Mouse (Mus musculus): Measurements from ENCODE around the gene Olfr559.
A peak's percentile ranks its signal among the peaks of the same experiment; 100 is the strongest.

The Olfr559 gene

GRCm38 (mm10) chr7:102727391-102727790 lies at the start of gene Olfr559:
Olfr559 (minus strand) TSS chr7:102727491.
- DNase-seq (ENCODE audit: low spot score in 2 of 2): no peak

- no peak for DNase-seq (ENCODE audit: low spot score in 2 of 2)
Measured at GRCm38 (mm10) chr7:102770921-102771320, 43.6 kb upstream of the Olfr559 start, which contains the start of gene Olfr561. Olfr561 (plus strand) TSS chr7:102771221.

- DNase-seq (ENCODE audit: low spot score in 2 of 2): no peak
Measured at GRCm38 (mm10) chr7:102759266-102759665, 32.0 kb upstream of the Olfr559 start, which contains the start of the genes Olfr560 and Olfr78. Olfr560 (minus strand) TSS chr7:102759366. Olfr78 (minus strand) TSS chr7:102759471.

GRCm38 (mm10) chr7:102752086-102752485 lies 24.8 kb upstream of the Olfr559 start:
- DNase-seq (ENCODE audit: low spot score in 2 of 2): no peak

GRCm38 (mm10) chr7:102737705-102738104 lies 10.4 kb upstream of the Olfr559 start:
- no peak for DNase-seq (ENCODE audit: low spot score in 2 of 2)

GRCm38 (mm10) chr7:102733793-102734192 lies 6.5 kb upstream of the Olfr559 start:
- no peak for DNase-seq (ENCODE audit: low spot score in 2 of 2)

- no peak for DNase-seq (ENCODE audit: low spot score in 2 of 2)
Measured at GRCm38 (mm10) chr7:102718970-102719369, 8.3 kb downstream of the Olfr559 start, which contains the start of gene Olfr33. Olfr33 (minus strand) TSS chr7:102719070.

GRCm38 (mm10) chr7:102701915-102702314 lies 25.4 kb downstream of the Olfr559 start, which contains the start of gene Olfr558:
Olfr558 (plus strand) TSS chr7:102702215.
- DNase-seq (ENCODE audit: low spot score in 2 of 2): no peak

GRCm38 (mm10) chr7:102698461-102698860 lies 28.8 kb downstream of the Olfr559 start:
- DNase-seq (ENCODE audit: low spot score in 2 of 2): no peak

- peak; percentile 25 to 26 for DNase-seq (ENCODE audit: low spot score in 2 of 2)
Measured at GRCm38 (mm10) chr7:102695358-102696125, 31.7 kb downstream of the Olfr559 start, which contains the start of gene Olfr557. Olfr557 (plus strand) TSS chr7:102695910.

- peak; percentile 76 to 85 for DNase-seq (ENCODE audit: low spot score in 2 of 2)
Measured at GRCm38 (mm10) chr7:102686944-102687501, 40.3 kb downstream of the Olfr559 start, which contains the start of gene Trim68. Trim68 (minus strand) TSS chr7:102687327.

GRCm38 (mm10) chr7:102681916-102682315 lies 45.4 kb downstream of the Olfr559 start:
- DNase-seq (ENCODE audit: low spot score in 2 of 2): no peak

- no peak for DNase-seq (ENCODE audit: low spot score in 2 of 2)
Measured at GRCm38 (mm10) chr7:102676225-102676624, 51.1 kb downstream of the Olfr559 start.
